Mouse (Mus musculus): ENCODE data around the gene Oat. TPM values are rescaled to one million over a fixed set of nuclear protein-coding genes. Genes with fewer than 3 reads are reported as not detected.

Gene Oat
- polyA plus RNA-seq, 1 experiment, result 272 TPM

DNA sequence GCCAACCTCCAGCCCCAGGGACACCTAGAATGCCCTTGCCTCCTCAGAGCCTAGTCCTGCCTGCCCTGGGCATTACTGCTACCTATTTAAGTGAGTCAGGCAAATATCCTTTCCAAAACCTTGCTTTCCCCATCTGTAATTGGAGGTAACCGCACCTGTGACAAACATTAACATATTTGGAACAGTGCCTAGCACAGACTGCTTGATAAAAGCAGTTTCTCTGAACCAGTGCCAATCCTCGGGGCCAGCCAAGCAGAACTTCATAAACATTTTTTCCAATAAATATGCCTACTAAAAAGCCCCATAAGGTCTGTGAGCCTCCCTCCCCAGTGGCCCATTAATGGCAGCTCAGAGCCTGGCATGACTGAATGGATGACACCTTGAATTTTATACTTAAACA, 22.1 kb downstream of the Oat start:
- H3K4me1 ChIP-seq (ENCODE audit: control insufficient read depth, insufficient read depth, low read length), result no peaks in the 10 kb centered on the region
- no peak for TF ChIP-seq CTCF (IDR thresholded peaks at IDR 0.05; ENCODE audit: borderline replicate concordance, insufficient read depth, low read length)
- no peak for TF ChIP-seq POLR2A (IDR thresholded peaks at IDR 0.05; ENCODE audit: low read depth, low read length)

GRCm38 (mm10) chr7:132551351-132552126, 24.7 kb downstream of the Oat start:
- TF ChIP-seq POLR2A (IDR thresholded peaks at IDR 0.05; ENCODE audit: low read depth, low read length) (peak; percentile 74), CTCF (IDR thresholded peaks at IDR 0.05; ENCODE audit: borderline replicate concordance, insufficient read depth, low read length) (peak; percentile 96)
- H3K4me1 ChIP-seq (ENCODE audit: control insufficient read depth, insufficient read depth, low read length), result no peaks in the 10 kb centered on the region
- peak overlapping the region; percentile 55 for H3K4me3 ChIP-seq (ENCODE audit: insufficient read depth, low read length)
- no peak overlapping the region for H3K27ac ChIP-seq (ENCODE audit: insufficient read depth, low read length)

More for the DNA sequence above, 22.1 kb downstream of the Oat start:
- no peak overlapping the region for H3K4me3 ChIP-seq (ENCODE audit: insufficient read depth, low read length)
- H3K27ac ChIP-seq (ENCODE audit: insufficient read depth, low read length), result no peak overlapping the region

DNA sequence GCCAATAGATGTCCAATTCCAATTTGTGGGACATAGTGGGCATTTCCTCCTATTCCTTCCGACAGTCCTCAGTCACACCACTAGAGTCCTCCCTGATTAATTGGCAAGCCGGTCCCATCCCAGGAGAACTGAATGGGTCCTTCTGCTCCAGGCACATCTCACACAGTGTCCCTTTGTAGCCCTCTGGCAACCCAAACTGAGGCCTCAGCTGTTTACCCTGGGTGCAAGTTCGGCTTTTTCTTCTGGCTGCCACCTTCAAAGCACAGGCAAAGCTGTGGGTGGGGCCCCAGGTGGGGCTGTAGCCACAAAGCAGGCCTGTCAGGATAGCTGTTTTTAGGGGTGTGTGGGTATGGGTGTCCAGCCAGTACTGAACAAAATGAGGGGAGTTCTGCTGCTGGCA, 29.1 kb downstream of the Oat start:
- H3K27ac ChIP-seq (ENCODE audit: insufficient read depth, low read length), result no peak overlapping the region
- H3K4me1 ChIP-seq (ENCODE audit: control insufficient read depth, insufficient read depth, low read length), result no peaks in the 10 kb centered on the region
- H3K4me3 ChIP-seq (ENCODE audit: insufficient read depth, low read length), result no peak overlapping the region
- no peak for TF ChIP-seq CTCF (IDR thresholded peaks at IDR 0.05; ENCODE audit: borderline replicate concordance, insufficient read depth, low read length)
- no peak for TF ChIP-seq POLR2A (IDR thresholded peaks at IDR 0.05; ENCODE audit: low read depth, low read length)

GRCm38 (mm10) chr7:132542427-132542826, 33.8 kb downstream of the Oat start:
- Histone ChIP-seq H3K4me1 (ENCODE audit: control insufficient read depth, insufficient read depth, low read length) (no peaks in the 10 kb centered on the region), H3K4me3 (ENCODE audit: insufficient read depth, low read length) (no peak overlapping the region), H3K27ac (ENCODE audit: insufficient read depth, low read length) (no peak overlapping the region)
- TF ChIP-seq POLR2A (IDR thresholded peaks at IDR 0.05; ENCODE audit: low read depth, low read length), result no peak
- no peak for TF ChIP-seq CTCF (IDR thresholded peaks at IDR 0.05; ENCODE audit: borderline replicate concordance, insufficient read depth, low read length)

GRCm38 (mm10) chr7:132541566-132541965, 34.6 kb downstream of the Oat start:
- Histone ChIP-seq H3K4me3 (ENCODE audit: insufficient read depth, low read length) (no peak overlapping the region), H3K4me1 (ENCODE audit: control insufficient read depth, insufficient read depth, low read length) (no peaks in the 10 kb centered on the region), H3K27ac (ENCODE audit: insufficient read depth, low read length) (no peak overlapping the region)
- TF ChIP-seq POLR2A (IDR thresholded peaks at IDR 0.05; ENCODE audit: low read depth, low read length), result no peak
- TF ChIP-seq CTCF (IDR thresholded peaks at IDR 0.05; ENCODE audit: borderline replicate concordance, insufficient read depth, low read length), result no peak

DNA sequence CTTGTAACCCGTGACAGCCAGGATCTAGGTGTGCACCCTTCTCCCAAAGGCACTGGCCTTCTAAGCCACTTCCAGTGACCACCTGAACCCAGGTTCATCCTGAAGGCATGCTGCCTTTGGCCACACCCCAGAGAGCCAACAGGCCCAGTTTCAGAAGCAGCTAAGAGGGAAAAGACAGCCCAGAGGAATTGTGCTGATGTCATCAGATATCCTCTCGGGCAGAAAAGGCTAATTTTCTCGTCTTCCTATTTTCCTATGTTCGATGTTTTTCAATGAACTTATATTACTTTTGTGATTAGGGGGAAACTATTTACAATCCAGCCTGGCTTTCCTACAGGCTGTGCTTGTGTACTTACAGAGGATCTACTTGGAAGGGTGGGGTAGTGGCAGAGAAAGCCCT, 35.6 kb downstream of the Oat start:
- TF ChIP-seq CTCF (IDR thresholded peaks at IDR 0.05; ENCODE audit: borderline replicate concordance, insufficient read depth, low read length), result no peak
- TF ChIP-seq POLR2A (IDR thresholded peaks at IDR 0.05; ENCODE audit: low read depth, low read length), result no peak

DNA sequence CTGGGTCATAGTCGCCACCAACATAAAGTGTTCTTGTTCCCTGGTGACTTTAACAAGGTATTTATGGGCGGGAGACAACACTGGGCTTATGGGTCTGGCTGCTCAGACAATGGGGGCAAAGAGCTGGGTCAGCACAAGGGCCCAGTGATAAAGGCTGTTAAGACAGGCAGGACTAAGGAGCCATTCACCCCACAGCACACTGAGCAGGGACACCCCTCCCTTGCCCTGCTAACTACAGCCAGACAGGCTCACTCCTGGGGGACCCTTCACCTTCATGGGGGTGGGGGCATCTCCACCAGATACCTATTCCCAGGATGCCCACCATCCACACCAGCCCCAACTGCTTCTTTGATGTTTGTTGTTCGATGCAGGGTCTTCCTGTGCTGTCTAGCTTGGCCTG, 47.0 kb downstream of the Oat start:
- no peak overlapping the region for H3K27ac ChIP-seq (ENCODE audit: insufficient read depth, low read length)
- no peak for TF ChIP-seq CTCF (IDR thresholded peaks at IDR 0.05; ENCODE audit: borderline replicate concordance, insufficient read depth, low read length)
- no peak for TF ChIP-seq POLR2A (IDR thresholded peaks at IDR 0.05; ENCODE audit: low read depth, low read length)
- no peaks in the 10 kb centered on the region for H3K4me1 ChIP-seq (ENCODE audit: control insufficient read depth, insufficient read depth, low read length)
- no peak overlapping the region for H3K4me3 ChIP-seq (ENCODE audit: insufficient read depth, low read length)

More for the DNA sequence above, 35.6 kb downstream of the Oat start:
- Histone ChIP-seq H3K4me1 (ENCODE audit: control insufficient read depth, insufficient read depth, low read length) (no peaks in the 10 kb centered on the region), H3K27ac (ENCODE audit: insufficient read depth, low read length) (no peak overlapping the region), H3K4me3 (ENCODE audit: insufficient read depth, low read length) (no peak overlapping the region)

DNA sequence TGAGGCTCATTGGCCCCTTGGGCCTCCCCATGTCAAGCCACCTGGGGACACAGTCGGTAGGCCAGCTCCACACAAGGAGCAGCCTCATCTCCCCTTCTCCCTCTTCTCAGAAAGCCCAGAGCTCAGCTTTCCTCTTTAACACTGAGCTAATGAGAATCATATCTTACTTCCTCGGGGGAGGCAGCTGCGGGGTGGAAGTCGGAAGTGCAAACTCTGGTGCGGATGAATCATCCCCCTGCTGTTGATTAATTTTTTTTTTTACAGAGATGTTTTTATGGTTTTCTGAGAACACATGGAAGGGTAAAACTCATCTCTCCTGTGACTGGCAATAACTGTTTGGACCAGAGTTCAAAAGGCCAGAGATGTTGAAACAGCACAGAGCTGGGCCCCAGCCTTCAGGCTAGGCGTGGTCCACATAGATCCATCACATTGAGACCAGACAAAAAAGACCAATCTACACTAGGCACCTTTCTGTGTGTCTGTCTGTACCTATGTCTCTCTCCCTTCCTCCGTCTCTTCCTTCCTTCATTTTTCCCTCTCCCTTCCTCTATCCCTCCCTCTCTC, 62.7 kb downstream of the Oat start:
- H3K4me1 ChIP-seq (ENCODE audit: control insufficient read depth, insufficient read depth, low read length), result no peaks in the 10 kb centered on the region
- no peak overlapping the region for H3K27ac ChIP-seq (ENCODE audit: insufficient read depth, low read length)
- TF ChIP-seq POLR2A (IDR thresholded peaks at IDR 0.05; ENCODE audit: low read depth, low read length), result no peak
- TF ChIP-seq CTCF (IDR thresholded peaks at IDR 0.05; ENCODE audit: borderline replicate concordance, insufficient read depth, low read length), result no peak
- no peak overlapping the region for H3K4me3 ChIP-seq (ENCODE audit: insufficient read depth, low read length)

- Histone ChIP-seq H3K4me1 (ENCODE audit: control insufficient read depth, insufficient read depth, low read length) (no peaks in the 10 kb centered on the region), H3K4me3 (ENCODE audit: insufficient read depth, low read length) (no peak overlapping the region), H3K27ac (ENCODE audit: insufficient read depth, low read length) (no peak overlapping the region)
- TF ChIP-seq CTCF (IDR thresholded peaks at IDR 0.05; ENCODE audit: borderline replicate concordance, insufficient read depth, low read length), result no peak
- TF ChIP-seq POLR2A (IDR thresholded peaks at IDR 0.05; ENCODE audit: low read depth, low read length), result no peak
Observed at GRCm38 (mm10) chr7:132509110-132509509, 67.1 kb downstream of the Oat start.

Other genes starting within 250 kb of the Oat start
- gene Nkx1-2, start 23.2 kb upstream of the Oat start, polyA plus RNA-seq (2011; ENCODE audit: insufficient read length, low read depth, missing spikeins), result not detected in 2 replicates
- gene Lhpp, start 34.2 kb upstream of the Oat start, polyA plus RNA-seq (2011; ENCODE audit: insufficient read length, low read depth, missing spikeins), result 5.0 and 6.5 TPM in 2 replicates
- gene Fam53b, start 237.5 kb upstream of the Oat start, polyA plus RNA-seq (2011; ENCODE audit: insufficient read length, low read depth, missing spikeins), result 10.3 and 12.5 TPM in 2 replicates

All from embryonic fibroblast, embryonic 13.5 days (primary cell).